Mouse (Mus musculus) G1E-ER4 (cell line): ENCODE data around the gene Gm20388. TPM values are rescaled to one million over a fixed set of nuclear protein-coding genes. Genes with fewer than 3 reads are reported as not detected.

Experiments
- GATA1 ChIP-seq: IDR thresholded peaks from one replicate; pipeline ENCODE4 v1.8.0; 2012; ENCODE audit warnings: low read length, inconsistent platforms
- polyA plus RNA-seq: library from polyadenylated mRNA; stranded (reverse); fragments of >175 nt; gene quantifications from 2 replicates; pipeline ENCODE4 v1.2.3, GENCODE M21; 2012

The Gm20388 gene
- polyA plus RNA-seq, 1 experiment, result not detected

GRCm38 (mm10) chr8:121525111-121525818 is 1614.6 kb downstream of the Gm20388 start:
- no peak for TF ChIP-seq GATA1

GRCm38 (mm10) chr8:121526811-121527550 is 1616.3 kb downstream of the Gm20388 start:
- TF ChIP-seq GATA1, result no peak

DNA sequence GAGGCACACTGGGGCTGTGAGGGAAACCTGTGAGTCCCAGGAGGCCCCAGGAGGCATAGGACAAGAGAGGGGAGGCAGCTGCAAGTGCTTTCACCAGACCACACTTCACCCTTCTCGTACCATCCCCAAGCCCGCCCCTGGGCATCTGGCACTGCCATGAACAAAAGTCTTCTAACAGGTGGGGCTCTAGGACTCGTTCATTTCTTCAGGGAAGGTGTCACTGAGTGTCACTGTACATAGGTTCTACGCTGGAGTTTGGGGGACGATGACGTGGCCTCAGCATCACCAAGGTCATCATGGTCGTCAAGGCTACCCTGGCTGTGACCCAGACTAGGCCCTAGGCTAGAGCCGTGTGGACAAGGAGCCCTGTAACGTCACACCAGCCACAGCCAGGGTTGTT is 1617.1 kb downstream of the Gm20388 start:
- no peak for TF ChIP-seq GATA1

- no peak for TF ChIP-seq GATA1
These were observed 1618.1 kb downstream of the Gm20388 start for GRCm38 (mm10) chr8:121528790-121529189.

GRCm38 (mm10) chr8:121530639-121531038 is 1620.0 kb downstream of the Gm20388 start:
- TF ChIP-seq GATA1, result no peak

DNA sequence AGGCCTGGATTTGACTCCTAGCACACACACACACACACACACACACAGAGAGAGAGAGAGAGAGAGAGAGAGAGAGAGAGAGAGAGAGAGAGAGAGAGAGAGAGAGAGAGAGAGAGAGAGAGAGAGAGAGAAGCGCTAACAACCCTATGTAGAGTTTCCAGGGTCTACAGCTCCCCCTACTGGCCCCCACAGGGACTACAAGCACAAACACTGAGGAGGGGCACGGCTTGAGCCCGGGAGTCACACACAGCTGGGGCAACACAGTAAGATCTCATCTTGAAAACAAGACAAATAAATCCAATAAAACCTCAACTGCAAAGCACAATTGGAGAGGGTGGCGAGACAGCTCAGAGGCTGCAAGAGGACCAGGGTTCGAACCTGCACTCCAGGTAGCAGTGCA is 1621.7 kb downstream of the Gm20388 start:
- TF ChIP-seq GATA1, result no peak

DNA sequence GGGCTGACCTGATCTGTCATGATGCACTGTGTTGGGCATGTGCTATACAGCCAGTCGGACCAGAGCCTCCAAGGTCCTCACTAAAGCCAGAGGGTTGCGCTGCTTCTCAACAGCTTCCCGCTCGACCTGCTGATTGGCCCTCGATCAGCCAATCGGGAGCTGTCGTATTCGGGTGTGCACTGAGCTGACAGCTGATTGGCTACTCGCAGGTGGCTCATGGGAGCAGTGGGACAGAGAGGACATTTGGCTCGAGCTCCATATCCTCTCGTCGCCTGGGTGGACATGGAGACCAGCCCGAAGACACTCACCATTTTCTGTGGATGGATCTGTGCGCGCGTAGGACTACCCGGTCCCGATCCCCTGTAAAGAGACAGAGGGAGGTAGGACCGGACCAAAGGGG is 1631.2 kb downstream of the Gm20388 start:
- no peak for TF ChIP-seq GATA1

GRCm38 (mm10) chr8:121542901-121543300 is 1632.3 kb downstream of the Gm20388 start:
- TF ChIP-seq GATA1, result no peak

DNA sequence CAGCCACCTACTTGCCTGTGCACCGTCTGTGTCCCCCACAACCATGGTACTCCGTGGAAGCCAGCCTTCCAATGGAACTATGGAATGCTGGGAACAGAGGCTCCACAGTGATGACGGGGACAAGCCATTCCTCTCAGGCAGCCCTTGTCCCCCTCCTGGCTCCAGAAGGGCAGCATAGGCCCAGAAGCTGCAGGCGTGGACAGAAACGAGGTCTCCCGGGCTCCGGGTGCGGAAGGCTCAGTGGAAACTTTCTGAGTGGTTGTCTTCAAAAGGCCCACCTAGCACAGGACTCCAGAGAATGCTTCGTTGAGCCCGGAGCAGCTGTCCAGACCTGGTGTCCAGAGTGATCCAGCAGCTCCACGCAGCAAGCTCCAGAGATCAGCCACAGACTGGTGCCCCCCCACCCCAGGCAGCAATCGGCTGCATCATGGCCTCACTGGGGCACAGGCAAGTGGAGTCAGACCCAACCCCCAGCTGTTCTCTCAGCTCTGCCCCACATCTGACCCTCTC is 1633.7 kb downstream of the Gm20388 start, which contains the start of gene 1700018B08Rik:
Gene 1700018B08Rik, minus strand, starts transcription at position 45 of the 510 bp plus-strand sequence.
- TF ChIP-seq GATA1, result no peak

- no peak for TF ChIP-seq GATA1
These were observed 1634.3 kb downstream of the Gm20388 start for GRCm38 (mm10) chr8:121544936-121545335.

GRCm38 (mm10) chr8:121547132-121547531 is 1636.5 kb downstream of the Gm20388 start:
- TF ChIP-seq GATA1, result no peak

- no peak for TF ChIP-seq GATA1
These were observed 1639.4 kb downstream of the Gm20388 start for GRCm38 (mm10) chr8:121550056-121550455.

GRCm38 (mm10) chr8:121551065-121551985 is 1640.7 kb downstream of the Gm20388 start:
- TF ChIP-seq GATA1, result no peak

DNA sequence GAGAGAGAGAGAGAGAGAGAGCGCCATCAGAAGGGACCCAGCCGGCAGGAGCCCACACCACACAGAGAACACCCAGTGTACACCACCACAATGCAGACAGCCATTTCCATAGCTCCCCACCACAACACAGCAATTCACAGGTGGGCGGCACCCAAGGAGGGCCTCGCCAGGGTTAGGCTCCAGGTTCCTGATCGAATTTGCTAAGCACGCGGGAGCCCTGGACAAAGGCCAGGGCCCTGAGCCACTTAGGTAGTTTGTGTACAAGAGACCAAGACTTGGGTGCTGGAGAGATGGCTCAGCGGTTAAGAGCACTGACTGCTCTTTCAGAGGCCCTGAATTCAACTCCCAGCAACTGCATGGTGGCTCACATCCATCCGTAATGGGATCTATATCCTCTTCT is 1641.9 kb downstream of the Gm20388 start:
- TF ChIP-seq GATA1, result no peak

DNA sequence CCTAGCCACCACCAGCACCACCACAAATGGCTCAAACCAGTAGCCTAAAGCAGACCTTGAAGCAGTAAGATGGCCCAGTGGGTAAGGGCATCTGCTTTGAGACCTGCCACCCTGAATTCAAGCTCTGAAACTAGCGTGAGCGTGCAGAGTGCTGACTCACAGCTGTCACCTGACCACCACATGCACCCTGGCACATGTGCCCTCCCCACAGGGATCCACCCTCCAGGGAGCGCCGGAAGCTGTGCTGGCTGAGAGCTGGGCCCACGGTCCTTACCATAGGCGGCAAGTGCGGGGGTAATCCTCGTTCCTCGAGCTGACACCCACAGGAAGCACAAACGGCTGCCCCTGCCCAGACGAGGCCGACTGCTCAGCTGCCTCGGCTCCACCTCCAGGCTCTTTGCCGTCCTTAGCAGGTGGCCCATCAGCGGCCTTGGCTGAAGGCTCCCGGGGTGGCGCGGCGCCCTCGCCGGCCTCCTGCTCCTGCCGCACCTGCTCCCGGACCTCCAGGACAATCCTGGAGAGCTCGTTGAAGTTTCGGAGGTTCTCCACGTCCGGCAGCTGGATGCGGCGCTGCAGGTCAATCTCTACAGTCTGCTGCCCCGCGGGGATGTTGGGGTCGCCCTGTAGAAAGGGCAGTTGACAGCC is 1643.3 kb downstream of the Gm20388 start:
- TF ChIP-seq GATA1, result no peak
